Mouse (Mus musculus) cortical plate, adult 2 months (tissue): ENCODE measurements at regions not wholly inside any gene's neighbourhood (a gene's known extent, or its start where the extent isn't known, plus 50 kb on each side); places are given as distances from the start of the nearest gene placed in this dataset.

ENCODE experiments used
- CTCF ChIP-seq: fragments of 200-500 bp; IDR thresholded peaks from 2 replicates; pipeline ENCODE4 v1.5.1; 2011; ENCODE audit warnings: mild to moderate bottlenecking, control low read depth, low read length; ENCODE audit not compliant: insufficient read depth; ENCODE audit errors: extremely low read depth
- POLR2A ChIP-seq: fragments of 200-500 bp; IDR thresholded peaks from 2 replicates; pipeline ENCODE4 v1.6.1; 2011; ENCODE audit warnings: mild to moderate bottlenecking, low read length, control low read depth; ENCODE audit not compliant: insufficient read depth; ENCODE audit errors: extremely low read depth

DNA sequence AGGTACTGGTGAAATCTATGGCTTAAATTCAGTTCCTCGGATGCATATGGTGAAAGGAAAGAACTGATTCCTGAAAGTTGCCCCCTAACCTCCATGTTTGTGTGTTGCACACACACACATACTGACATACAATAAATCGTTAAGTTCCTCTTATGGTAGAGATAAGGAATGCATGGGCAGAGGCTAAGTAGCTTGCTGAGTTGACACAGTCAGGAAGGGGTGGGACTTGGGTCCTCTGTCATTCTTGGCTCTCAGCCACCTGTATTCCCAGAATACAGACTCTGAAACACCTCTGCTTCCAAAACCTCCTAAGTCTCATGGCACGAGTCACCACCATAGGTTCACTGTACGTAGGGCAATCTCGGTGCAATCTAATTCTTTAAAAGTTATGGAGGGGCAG lies 70.0 kb upstream of the Tgfbr2 start:
- TF ChIP-seq POLR2A = no peak
- no peak for TF ChIP-seq CTCF
